Mouse (Mus musculus) embryonic fibroblast, embryonic 13.5 days (primary cell): Measurements from ENCODE around the gene Olfr699.

Source experiments
- CTCF ChIP-seq: IDR thresholded peaks from 2 replicates; pipeline ENCODE4 v1.5.1; 2011; ENCODE audit warnings: mild to moderate bottlenecking, control low read depth, low read length, moderate library complexity, borderline replicate concordance; ENCODE audit not compliant: insufficient read depth
- POLR2A ChIP-seq: IDR thresholded peaks from 2 replicates; pipeline ENCODE4 v1.6.1; 2011; ENCODE audit warnings: low read depth, mild to moderate bottlenecking, control low read depth, low read length, moderate library complexity

- no peak for TF ChIP-seq CTCF
- TF ChIP-seq POLR2A, result no peak
These were observed 20.8 kb upstream of the Olfr699 start, which contains the start of gene Olfr701 for GRCm38 (mm10) chr7:106813829-106814228.
